Mouse (Mus musculus): ENCODE data around the gene Tmprss3. TPM values are rescaled to one million over a fixed set of nuclear protein-coding genes. Genes with fewer than 3 reads are reported as not detected.

Tmprss3 gene
- polyA plus RNA-seq, 1 experiment from 2014 or later: not detected

DNA sequence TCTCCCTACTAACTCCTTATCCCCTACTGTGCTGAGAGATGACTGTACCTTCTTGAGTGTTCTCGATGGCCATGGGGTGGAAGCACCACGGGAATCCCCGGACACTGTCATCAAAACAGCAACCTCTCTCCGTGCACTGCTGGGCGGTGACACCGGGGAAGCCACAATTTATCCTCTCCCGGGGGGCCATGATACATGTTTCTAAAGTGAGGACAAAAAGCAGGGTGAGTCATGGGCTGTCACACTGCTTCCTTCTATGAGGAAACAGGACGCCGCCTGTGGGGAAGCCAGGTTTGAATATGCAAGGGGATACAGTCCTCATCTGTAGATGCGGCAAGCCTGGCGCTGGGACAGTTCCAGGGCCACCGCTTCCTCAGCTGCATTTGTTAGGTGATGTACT, 36.2 kb downstream of the Tmprss3 start:
- ATAC-seq (replicated peaks; ENCODE audit: insufficient number of reproducible peaks, insufficient read depth, low FRiP score, low read depth): no peak
- no peaks in the 10 kb centered on the region for H3K9me3 ChIP-seq (replicated peaks)
- no peak overlapping the region for H3K4me2 ChIP-seq
- H3K27ac ChIP-seq: no peak overlapping the region
- no peaks in the 10 kb centered on the region for H3K36me3 ChIP-seq
- H3K4me1 ChIP-seq (replicated peaks): no peaks in the 10 kb centered on the region
- no peak overlapping the region for H3K9ac ChIP-seq
- no peak overlapping the region for H3K4me3 ChIP-seq
- no peaks in the 10 kb centered on the region for H3K27me3 ChIP-seq
- WGBS: 73% methylated on average over 12 of the region's 12 CpGs

DNA sequence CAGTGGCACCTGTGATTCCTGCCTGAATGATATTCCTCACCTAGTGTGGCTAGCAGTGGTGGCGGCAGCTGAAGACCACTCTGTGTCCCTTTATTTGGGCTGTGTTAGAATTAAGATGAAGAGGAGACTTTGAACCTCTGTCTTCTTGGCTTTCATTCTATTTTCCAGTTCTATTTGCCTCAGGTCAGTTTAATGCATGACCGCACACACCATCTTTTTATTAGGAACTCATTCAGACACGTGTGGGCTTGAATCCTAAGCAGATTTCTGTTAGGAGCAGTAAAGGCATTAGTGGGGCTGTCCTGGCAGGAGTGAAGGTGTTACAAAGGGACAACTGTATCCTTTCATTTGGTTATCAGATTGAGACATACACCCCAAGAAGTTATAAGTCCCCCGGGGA, 38.5 kb downstream of the Tmprss3 start:
- H3K27me3 ChIP-seq: no peaks in the 10 kb centered on the region
- H3K27ac ChIP-seq: no peak overlapping the region
- 85% methylated on average over 4 of the region's 4 CpGs for WGBS

DNA sequence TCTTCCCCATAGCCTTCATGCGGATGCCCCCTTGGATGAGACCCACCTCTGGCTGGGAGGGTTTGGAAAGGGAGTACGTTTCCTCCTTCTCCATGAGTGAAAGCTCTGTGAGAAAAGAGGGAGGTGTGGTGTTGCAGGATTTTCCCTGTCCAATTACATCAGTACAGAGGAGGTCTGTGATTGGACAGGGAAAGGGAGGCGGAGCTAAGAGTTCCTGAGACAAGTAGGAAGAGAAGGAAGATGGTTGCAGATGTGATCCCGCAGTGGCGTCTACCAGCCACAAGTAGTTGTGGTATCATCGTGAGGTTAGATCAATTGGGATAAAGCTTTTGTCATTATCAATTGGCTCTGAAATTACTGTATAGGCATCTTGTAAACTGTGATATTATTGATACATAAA, 40.9 kb downstream of the Tmprss3 start:
- ATAC-seq (replicated peaks; ENCODE audit: insufficient number of reproducible peaks, insufficient read depth, low FRiP score, low read depth): no peak
- H3K9me3 ChIP-seq (replicated peaks): no peaks in the 10 kb centered on the region
- no peaks in the 10 kb centered on the region for H3K27me3 ChIP-seq
- no peaks in the 10 kb centered on the region for H3K36me3 ChIP-seq
- WGBS: 70% methylated on average over 6 of the region's 6 CpGs
- H3K4me3 ChIP-seq: no peak overlapping the region
- H3K4me2 ChIP-seq: no peak overlapping the region
- no peaks in the 10 kb centered on the region for H3K4me1 ChIP-seq (replicated peaks)
- H3K27ac ChIP-seq: no peak overlapping the region
- no peak overlapping the region for H3K9ac ChIP-seq

More for the DNA sequence above, 38.5 kb downstream of the Tmprss3 start:
- Histone ChIP-seq H3K9ac (no peak overlapping the region), H3K36me3 (no peaks in the 10 kb centered on the region), H3K4me3 (no peak overlapping the region), H3K4me1 (replicated peaks) (no peaks in the 10 kb centered on the region), H3K9me3 (replicated peaks) (no peaks in the 10 kb centered on the region), H3K4me2 (no peak overlapping the region)
- ATAC-seq (replicated peaks; ENCODE audit: insufficient number of reproducible peaks, insufficient read depth, low FRiP score, low read depth): no peak

DNA sequence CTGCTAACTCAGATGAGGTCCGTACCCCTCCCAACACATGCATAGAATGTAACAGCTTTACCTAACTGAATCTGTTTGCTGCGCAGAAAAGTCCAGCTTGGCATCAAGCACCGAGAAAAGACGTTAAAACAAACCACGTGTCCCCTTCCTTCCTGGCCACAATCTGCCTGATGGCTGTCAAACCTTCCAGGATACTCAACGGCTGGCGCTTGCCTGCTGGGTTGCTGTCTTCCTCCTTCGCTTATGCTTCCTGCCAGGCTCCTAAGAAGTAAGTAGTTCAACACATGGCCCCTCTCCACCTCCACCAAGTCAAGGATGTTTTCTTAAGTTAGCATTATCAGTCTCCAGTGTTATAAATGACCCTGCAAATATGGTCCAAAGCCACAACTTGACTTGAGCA, 45.0 kb downstream of the Tmprss3 start:
- WGBS: 51% methylated on average over 8 of the region's 8 CpGs
- Histone ChIP-seq H3K27me3 (no peaks in the 10 kb centered on the region), H3K27ac (no peak overlapping the region), H3K9me3 (replicated peaks) (no peaks in the 10 kb centered on the region), H3K4me1 (replicated peaks) (no peaks in the 10 kb centered on the region), H3K4me3 (no peak overlapping the region), H3K36me3 (no peaks in the 10 kb centered on the region), H3K9ac (no peak overlapping the region), H3K4me2 (no peak overlapping the region)
- no peak for ATAC-seq (replicated peaks; ENCODE audit: insufficient number of reproducible peaks, insufficient read depth, low FRiP score, low read depth)

DNA sequence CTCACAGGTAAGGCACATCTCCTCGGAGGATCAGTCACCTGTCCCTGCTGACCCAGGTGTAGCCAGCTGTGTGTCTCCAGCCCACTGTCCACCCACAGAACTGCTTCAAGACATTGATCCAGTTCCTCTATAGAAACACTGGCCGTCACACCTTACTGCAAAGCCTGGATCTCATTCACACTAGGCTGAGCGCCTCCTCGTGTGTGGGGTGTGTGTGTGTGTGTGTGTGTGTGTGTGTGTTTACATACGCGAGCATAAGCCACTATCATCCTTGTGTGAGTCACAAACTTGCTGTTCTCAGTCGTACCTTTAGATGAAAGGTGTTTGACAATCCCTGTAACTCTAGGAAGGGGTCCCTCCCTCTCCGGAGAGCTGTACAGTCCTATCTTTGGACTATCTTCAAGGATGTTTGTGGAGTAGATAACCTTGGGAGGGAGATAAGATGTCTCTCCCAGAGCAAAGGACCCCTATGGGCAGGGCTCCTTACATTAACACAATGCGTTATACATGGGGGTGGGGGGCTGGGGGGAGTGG, 45.7 kb downstream of the Tmprss3 start:
- no peaks in the 10 kb centered on the region for H3K9me3 ChIP-seq (replicated peaks)
- ATAC-seq (replicated peaks; ENCODE audit: insufficient number of reproducible peaks, insufficient read depth, low FRiP score, low read depth): no peak

DNA sequence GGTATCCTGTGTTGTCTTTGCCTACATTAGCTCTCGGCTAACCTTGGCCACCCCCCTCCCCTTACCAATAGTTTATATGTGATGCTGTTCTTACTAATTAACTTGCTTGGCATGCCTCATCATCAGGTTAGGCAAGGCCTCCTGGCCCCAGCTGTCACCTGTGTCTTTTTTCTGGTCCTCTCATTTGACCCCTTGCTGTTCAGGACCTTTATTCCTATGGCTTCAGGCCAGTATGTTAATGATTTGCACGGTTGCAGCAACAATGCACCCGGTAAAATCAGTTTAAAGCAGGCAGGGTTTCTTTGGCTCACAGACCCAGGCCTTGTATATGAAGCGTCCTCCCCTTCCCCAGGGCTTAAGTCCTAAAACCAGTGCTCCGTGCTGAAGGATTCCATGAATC, 46.3 kb downstream of the Tmprss3 start:
- H3K4me3 ChIP-seq: no peak overlapping the region
- no peaks in the 10 kb centered on the region for H3K27me3 ChIP-seq
- no peaks in the 10 kb centered on the region for H3K9me3 ChIP-seq (replicated peaks)
- H3K4me2 ChIP-seq: no peak overlapping the region
- 71% methylated on average over 5 of the region's 5 CpGs for WGBS
- no peaks in the 10 kb centered on the region for H3K36me3 ChIP-seq
- H3K27ac ChIP-seq: no peak overlapping the region
- H3K9ac ChIP-seq: no peak overlapping the region
- ATAC-seq (replicated peaks; ENCODE audit: insufficient number of reproducible peaks, insufficient read depth, low FRiP score, low read depth): no peak
- no peaks in the 10 kb centered on the region for H3K4me1 ChIP-seq (replicated peaks)

More for the DNA sequence above, 45.7 kb downstream of the Tmprss3 start:
- 62% methylated on average over 9 of the region's 9 CpGs for WGBS
- no peak overlapping the region for H3K27ac ChIP-seq
- no peaks in the 10 kb centered on the region for H3K27me3 ChIP-seq
- no peak overlapping the region for H3K9ac ChIP-seq
- no peaks in the 10 kb centered on the region for H3K4me1 ChIP-seq (replicated peaks)
- no peak overlapping the region for H3K4me2 ChIP-seq
- no peaks in the 10 kb centered on the region for H3K36me3 ChIP-seq
- H3K4me3 ChIP-seq: no peak overlapping the region

DNA sequence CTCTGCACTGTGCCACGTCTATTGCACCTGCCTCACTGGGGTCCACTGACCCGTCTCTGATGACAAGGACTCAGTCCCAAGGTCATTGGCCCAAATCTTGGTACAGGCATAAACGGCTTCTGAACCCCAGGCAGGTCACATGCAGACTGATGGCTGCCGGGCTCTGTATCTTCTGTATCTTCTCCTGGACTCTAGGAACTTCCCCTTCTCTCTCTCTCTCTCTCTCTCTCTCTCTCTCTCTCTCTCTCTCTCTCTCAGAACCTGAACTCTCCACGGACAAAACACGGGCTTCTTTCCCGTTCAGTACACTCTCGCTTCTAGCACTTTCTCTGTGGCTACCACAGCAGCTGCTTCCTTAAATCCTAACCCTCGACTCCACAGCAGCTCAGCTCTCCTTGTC, 52.8 kb downstream of the Tmprss3 start:
- ATAC-seq (replicated peaks; ENCODE audit: insufficient number of reproducible peaks, insufficient read depth, low FRiP score, low read depth): no peak
- WGBS: 71% methylated on average over 9 of the region's 9 CpGs
- Histone ChIP-seq H3K4me3 (no peak overlapping the region), H3K9ac (no peak overlapping the region), H3K9me3 (replicated peaks) (no peaks in the 10 kb centered on the region), H3K36me3 (no peaks in the 10 kb centered on the region), H3K4me2 (no peak overlapping the region), H3K4me1 (replicated peaks) (no peaks in the 10 kb centered on the region), H3K27ac (no peak overlapping the region), H3K27me3 (no peaks in the 10 kb centered on the region)

DNA sequence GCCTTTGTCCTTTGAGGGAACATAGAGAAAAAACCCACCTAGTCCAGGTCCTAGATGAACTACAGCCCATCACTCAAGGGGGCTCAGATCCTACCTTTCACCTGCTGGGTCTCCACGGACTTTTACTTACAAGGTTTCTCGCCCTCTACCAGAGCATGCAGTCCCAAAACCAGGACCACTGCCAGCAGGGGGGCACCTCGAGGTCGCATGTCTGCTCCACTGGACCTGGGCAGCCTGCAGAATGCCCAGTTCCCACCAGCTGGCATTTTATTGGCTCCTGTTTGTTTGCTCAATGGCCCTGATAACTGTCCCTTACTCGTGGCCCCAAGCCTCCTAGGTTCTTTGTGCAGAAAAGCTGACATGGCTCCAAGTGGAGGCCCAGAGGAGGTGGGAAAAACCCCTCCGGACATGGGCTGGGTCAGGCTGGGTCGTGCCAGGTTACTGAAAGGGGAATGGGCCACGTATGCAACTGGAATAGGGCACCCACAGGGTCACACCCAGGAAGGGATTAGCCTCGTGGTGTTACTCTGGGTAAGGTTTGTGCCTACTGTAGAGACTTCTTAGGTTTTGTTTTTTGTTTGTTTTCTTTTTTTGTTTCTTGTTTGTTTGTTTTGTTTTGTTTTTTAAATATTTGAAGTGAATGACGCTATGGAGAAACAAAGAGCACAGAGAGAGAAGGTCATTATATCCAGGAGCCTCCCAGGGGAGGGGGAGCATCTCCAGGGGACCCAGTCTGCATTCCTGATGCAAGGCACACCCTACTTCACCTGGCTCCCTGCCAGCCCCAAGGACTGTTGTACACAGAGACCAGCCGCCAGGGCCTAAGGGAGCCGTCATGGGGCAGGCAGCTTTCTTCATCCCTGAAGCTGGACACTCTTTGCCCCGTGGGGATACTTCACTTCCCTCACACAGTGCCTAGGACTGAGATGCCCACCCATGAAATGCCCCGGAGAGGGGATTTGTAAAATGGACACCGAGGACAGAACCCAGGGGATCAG, 54.4 kb downstream of the Tmprss3 start, which contains the start of gene Tff2:
Gene Tff2 (minus strand): TSS at position 243 of the 998 bp plus-strand sequence.
- H3K4me2 ChIP-seq: no peak within 1 kb of the TSS
- H3K9ac ChIP-seq: no peak within 1 kb of the TSS
- no peaks in the 10 kb centered on the region for H3K4me1 ChIP-seq (replicated peaks)
- 62% methylated on average over 15 of the region's 15 CpGs for WGBS
- no peak for ATAC-seq (replicated peaks; ENCODE audit: insufficient number of reproducible peaks, insufficient read depth, low FRiP score, low read depth)
- no peaks in the 10 kb centered on the region for H3K36me3 ChIP-seq
- H3K27ac ChIP-seq: no peak within 1 kb of the TSS
- H3K4me3 ChIP-seq: no peak within 1 kb of the TSS
- no peaks in the 10 kb centered on the region for H3K9me3 ChIP-seq (replicated peaks)
- H3K27me3 ChIP-seq: no peaks in the 10 kb centered on the region

DNA sequence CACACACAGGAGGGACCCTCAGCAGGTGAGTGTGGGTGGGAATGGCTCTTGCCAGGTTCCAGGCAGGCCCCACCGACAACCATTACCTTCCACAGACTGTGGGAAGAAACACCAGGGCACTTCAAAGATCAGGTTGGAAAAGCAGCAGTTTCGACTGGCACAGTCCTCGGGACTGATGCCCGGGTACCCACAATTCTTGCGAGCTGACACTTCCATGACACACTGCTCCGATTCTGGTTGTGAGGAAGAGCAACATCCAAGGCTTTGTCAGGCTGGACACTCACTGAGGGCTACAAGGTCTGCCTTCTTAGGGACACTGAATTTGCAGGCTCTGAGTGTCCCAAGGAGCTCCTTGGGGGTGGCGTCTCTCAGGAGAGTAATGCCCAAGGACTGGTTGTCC, 56.7 kb downstream of the Tmprss3 start:
- WGBS: 86% methylated on average over 7 of the region's 7 CpGs
- ATAC-seq (replicated peaks; ENCODE audit: insufficient number of reproducible peaks, insufficient read depth, low FRiP score, low read depth): no peak
- H3K9ac ChIP-seq: no peak overlapping the region
- no peak overlapping the region for H3K4me2 ChIP-seq
- no peaks in the 10 kb centered on the region for H3K36me3 ChIP-seq
- H3K4me3 ChIP-seq: no peak overlapping the region
- no peaks in the 10 kb centered on the region for H3K9me3 ChIP-seq (replicated peaks)
- no peaks in the 10 kb centered on the region for H3K27me3 ChIP-seq
- H3K4me1 ChIP-seq (replicated peaks): no peaks in the 10 kb centered on the region
- H3K27ac ChIP-seq: no peak overlapping the region

DNA sequence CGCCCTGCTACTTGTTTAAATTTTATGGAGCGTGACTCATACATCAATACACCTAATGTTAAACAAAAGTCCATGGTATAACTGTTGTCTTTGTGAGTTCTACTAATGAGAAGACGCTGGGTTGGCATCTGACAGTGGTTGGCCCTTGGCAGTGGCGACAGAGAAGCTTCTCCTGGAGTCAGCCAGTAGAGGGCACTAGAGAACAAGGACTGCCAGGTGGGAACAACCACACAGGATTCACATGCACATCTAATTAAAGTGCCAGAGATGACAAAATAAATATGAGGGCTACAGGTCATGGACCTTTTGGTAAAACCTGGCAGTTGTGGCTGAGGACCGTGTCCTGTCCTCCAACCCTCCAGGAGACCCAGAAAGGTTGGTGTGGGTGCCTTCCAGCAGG, 60.4 kb downstream of the Tmprss3 start:
- H3K27me3 ChIP-seq: 0 out of 2 replicates have a peak, but pooled peaks cover 3% of the 10 kb centered on the region
- H3K36me3 ChIP-seq: no peaks in the 10 kb centered on the region
- ATAC-seq (replicated peaks; ENCODE audit: insufficient number of reproducible peaks, insufficient read depth, low FRiP score, low read depth): no peak
- H3K27ac ChIP-seq: no peak overlapping the region
- no peak overlapping the region for H3K4me3 ChIP-seq
- no peak overlapping the region for H3K9ac ChIP-seq
- no peaks in the 10 kb centered on the region for H3K9me3 ChIP-seq (replicated peaks)
- no peaks in the 10 kb centered on the region for H3K4me1 ChIP-seq (replicated peaks)
- no peak overlapping the region for H3K4me2 ChIP-seq
- 18% methylated on average over 5 of the region's 5 CpGs for WGBS

DNA sequence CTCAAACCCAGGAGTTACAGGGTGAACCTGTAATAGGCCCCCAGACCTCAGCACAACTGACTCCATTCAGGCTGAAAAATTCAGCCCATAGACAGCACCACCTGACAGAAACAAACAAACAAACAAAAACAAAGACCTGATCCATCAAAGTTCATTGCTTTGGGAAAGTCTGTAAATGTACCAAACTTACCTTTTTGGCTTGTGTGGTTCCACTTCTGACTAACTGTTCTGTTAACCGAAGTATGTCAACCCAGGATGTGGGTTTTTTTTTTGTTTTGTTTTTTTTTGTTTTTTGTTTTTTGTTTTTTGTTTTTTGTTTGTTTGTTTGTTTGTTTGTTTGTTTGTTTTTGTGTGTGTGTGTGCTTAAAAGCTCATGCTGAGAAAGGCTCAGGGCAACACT, 62.0 kb downstream of the Tmprss3 start:
- no peak overlapping the region for H3K27ac ChIP-seq
- no peak for ATAC-seq (replicated peaks; ENCODE audit: insufficient number of reproducible peaks, insufficient read depth, low FRiP score, low read depth)
- H3K36me3 ChIP-seq: no peaks in the 10 kb centered on the region
- no peaks in the 10 kb centered on the region for H3K9me3 ChIP-seq (replicated peaks)
- H3K4me2 ChIP-seq: no peak overlapping the region
- no peaks in the 10 kb centered on the region for H3K4me1 ChIP-seq (replicated peaks)
- 66% methylated on average over 1 of the region's 1 CpGs for WGBS
- H3K27me3 ChIP-seq: peaks cover 3% of the 10 kb centered on the region; the same call in 1 of the 2 replicates
- H3K9ac ChIP-seq: no peak overlapping the region
- no peak overlapping the region for H3K4me3 ChIP-seq
